Mouse (Mus musculus): ENCODE measurements around the gene Mettl14. TPM values are rescaled to one million over a fixed set of nuclear protein-coding genes. Genes with fewer than 3 reads are reported as not detected.

The Mettl14 gene
- total and polyA plus RNA-seq, 3 experiments = 6.0 to 13.3 (median 8.7) TPM

- H3K36me3 ChIP-seq (replicated peaks in 1 of 2; ENCODE audit: control insufficient read depth in 1 of 2, insufficient read depth in 1 of 2, low read length in 1 of 2) = no peaks in the 10 kb centered on the region
- H3K4me3 ChIP-seq (replicated peaks in 1 of 3; ENCODE audit: low read depth in 2 of 3, low read length in 2 of 3, poor library complexity in 1 of 3) = no peak overlapping the region
- no peak for TF ChIP-seq TBP (conservative IDR thresholded peaks at IDR 0.05; ENCODE audit: low read depth, low read length)
- H3K79me2 ChIP-seq (replicated peaks; ENCODE audit: control insufficient read depth, extremely low read depth, insufficient read depth, poor library complexity, severe bottlenecking) = no peaks in the 10 kb centered on the region
- no peaks in the 10 kb centered on the region for H3K27me3 ChIP-seq (replicated peaks)
- H3K27ac ChIP-seq (ENCODE audit: insufficient read depth, low read depth) = no peak overlapping the region
- no peak for DNase-seq (ENCODE audit: extremely low read depth)
- H3K4me2 ChIP-seq (ENCODE audit: insufficient read depth, low read depth, poor library complexity, severe bottlenecking) = no peak overlapping the region
- dilution Hi-C loops (cut with MboI; ENCODE audit: extremely low pct_ligation_motif_present, extremely low pct_unique_long_range_greater_than_20kb, low sequenced_read_pairs) (no loop called here), in situ Hi-C loops (cut with MboI; ENCODE audit: low pct_ligation_motif_present, low pct_unique_long_range_greater_than_20kb, low sequenced_read_pairs) (no loop called here)
- no peaks in the 10 kb centered on the region for H3K9me3 ChIP-seq (replicated peaks; ENCODE audit: low read length)
- H3K4me1 ChIP-seq (ENCODE audit: control insufficient read depth in 1 of 2, insufficient read depth in 2 of 2) = no peaks in the 10 kb centered on the region
- H3K9ac ChIP-seq (ENCODE audit: insufficient read depth, low read depth) = no peak overlapping the region
These were observed 43.9 kb upstream of the Mettl14 start for GRCm38 (mm10) chr3:123429597-123430458.

GRCm38 (mm10) chr3:123428005-123428404 lies 42.1 kb upstream of the Mettl14 start:
- Histone ChIP-seq H3K27ac (ENCODE audit: insufficient read depth, low read depth) (no peak overlapping the region), H3K9ac (ENCODE audit: insufficient read depth, low read depth) (no peak overlapping the region), H3K79me2 (replicated peaks; ENCODE audit: control insufficient read depth, extremely low read depth, insufficient read depth, poor library complexity, severe bottlenecking) (no peaks in the 10 kb centered on the region), H3K4me1 (ENCODE audit: control insufficient read depth in 1 of 2, insufficient read depth in 2 of 2) (no peaks in the 10 kb centered on the region), H3K4me2 (ENCODE audit: insufficient read depth, low read depth, poor library complexity, severe bottlenecking) (no peak overlapping the region), H3K36me3 (replicated peaks in 1 of 2; ENCODE audit: control insufficient read depth in 1 of 2, insufficient read depth in 1 of 2, low read length in 1 of 2) (no peaks in the 10 kb centered on the region), H3K9me3 (replicated peaks; ENCODE audit: low read length) (peaks cover 2% of the 10 kb centered on the region), H3K4me3 (replicated peaks in 1 of 3; ENCODE audit: low read depth in 2 of 3, low read length in 2 of 3, poor library complexity in 1 of 3) (no peak overlapping the region), H3K27me3 (replicated peaks) (no peaks in the 10 kb centered on the region)
- DNase-seq (ENCODE audit: extremely low read depth) = no peak
- in situ Hi-C loops (cut with MboI; ENCODE audit: low pct_ligation_motif_present, low pct_unique_long_range_greater_than_20kb, low sequenced_read_pairs) (no loop called here), dilution Hi-C loops (cut with MboI; ENCODE audit: extremely low pct_ligation_motif_present, extremely low pct_unique_long_range_greater_than_20kb, low sequenced_read_pairs) (no loop called here)
- TF ChIP-seq TBP (conservative IDR thresholded peaks at IDR 0.05; ENCODE audit: low read depth, low read length) (no peak), USF1 (IDR thresholded peaks at IDR 0.05; ENCODE audit: low read depth, low read length) (no peak), MEF2A (IDR thresholded peaks at IDR 0.05; ENCODE audit: borderline replicate concordance, low read depth, low read length) (no peak), MYC (IDR thresholded peaks at IDR 0.05; ENCODE audit: low read depth, low read length) (no peak), ZNF384 (IDR thresholded peaks at IDR 0.05; ENCODE audit: low read depth, low read length) (no peak), ZC3H11A (IDR thresholded peaks at IDR 0.05; ENCODE audit: low read depth, low read length) (no peak), RAD21 (IDR thresholded peaks at IDR 0.05; ENCODE audit: low read depth, low read length) (no peak), PAX5 (IDR thresholded peaks at IDR 0.05; ENCODE audit: low read length) (no peak), GABPA (IDR thresholded peaks at IDR 0.05; ENCODE audit: insufficient replicate concordance, low read depth, low read length) (no peak), IRF4 (IDR thresholded peaks at IDR 0.05; ENCODE audit: low read depth, low read length) (no peak), MXI1 (IDR thresholded peaks at IDR 0.05; ENCODE audit: low read depth, low read length) (no peak), MAZ (IDR thresholded peaks at IDR 0.05; ENCODE audit: low read depth, low read length) (no peak), TCF12 (IDR thresholded peaks at IDR 0.05; ENCODE audit: low read depth, low read length) (no peak)
